Mouse (Mus musculus) splenic B cell, adult 2 months (primary cell): ENCODE data around the gene Gm11168.
"Not testable (repeated sequence)": the region's sequence is repeated elsewhere in the genome, so short reads cannot be mapped to it uniquely, and the experiment has no call there.

Experiments used
- DNase-seq: peaks from one replicate; pipeline ENCODE4 v3.0.0-alpha.2; 2011; ENCODE audit warnings: low read depth, low spot score
- H3K27me3 ChIP-seq: 2 replicates; pipeline ENCODE4 v1.6.1; 2012; ENCODE audit warnings: mild to moderate bottlenecking, low read length, moderate library complexity, mixed read lengths; ENCODE audit not compliant: control insufficient read depth, poor library complexity, insufficient read depth, severe bottlenecking
- H3K36me3 ChIP-seq: 2 replicates; pipeline ENCODE4 v1.6.1; 2012; ENCODE audit warnings: mild to moderate bottlenecking, low read length, moderate library complexity, mixed read lengths; ENCODE audit not compliant: control insufficient read depth, poor library complexity, insufficient read depth, severe bottlenecking

Gm11168 gene

DNA sequence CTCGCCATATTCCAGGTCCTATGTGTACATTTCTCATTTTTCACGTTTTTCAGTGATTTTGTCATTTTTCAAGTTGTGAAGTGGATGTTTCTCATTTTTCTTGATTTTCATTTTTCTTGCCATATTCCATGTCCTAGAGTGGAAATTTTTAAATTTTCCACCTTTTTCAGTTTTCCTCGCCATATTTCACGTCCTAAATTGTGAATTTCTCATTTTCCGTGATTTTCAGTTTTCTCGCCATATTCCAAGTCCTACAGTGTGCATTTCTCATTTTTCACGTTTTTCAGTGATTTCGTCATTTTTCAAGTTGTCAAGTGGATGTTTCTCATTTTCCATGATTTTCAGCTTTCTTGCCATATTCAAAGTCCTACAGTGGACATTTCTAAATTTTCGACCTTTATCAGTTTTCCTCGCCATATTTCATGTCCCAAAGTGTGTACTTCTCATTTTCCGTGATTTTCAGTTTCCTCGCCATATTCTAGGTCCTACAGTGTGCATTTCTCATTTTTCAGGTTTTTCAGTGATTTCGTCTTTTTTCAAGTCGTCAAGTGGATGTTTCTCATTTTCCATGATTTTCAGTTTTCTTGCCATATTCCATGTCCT, at the start of gene Gm11168:
Gm11168 (plus strand) TSS at position 553 of the 603 bp plus-strand sequence.
- H3K27me3 ChIP-seq, H3K36me3 ChIP-seq, DNase-seq: not testable (repeated sequence)

DNA sequence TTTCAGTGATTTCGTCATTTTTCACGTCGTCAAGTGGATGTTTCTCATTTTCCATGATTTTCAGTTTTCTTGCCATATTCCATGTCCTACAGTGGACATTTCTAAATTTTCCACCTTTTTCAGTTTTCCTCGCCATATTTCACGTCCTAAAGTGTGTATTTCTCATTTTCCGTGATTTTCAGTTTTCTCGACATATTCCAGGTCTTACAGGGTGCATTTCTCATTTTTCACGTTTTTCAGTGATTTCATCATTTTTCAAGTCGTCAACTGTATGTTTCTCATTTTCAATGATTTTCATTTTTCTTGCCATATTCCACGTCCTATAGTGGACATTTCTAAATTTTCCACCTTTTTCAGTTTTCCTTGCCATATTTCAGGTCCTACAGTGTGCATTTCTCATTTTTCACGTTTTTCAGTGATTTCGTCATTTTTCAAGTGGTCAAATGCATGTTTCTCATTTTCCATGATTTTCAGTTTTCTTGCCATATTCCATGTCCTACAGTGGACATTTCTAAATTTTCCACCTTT, 2.6 kb upstream of the Gm11168 start, which contains the start of gene Gm10722:
Gm10722 (plus strand) TSS at position 478 of the 528 bp plus-strand sequence.
- peak; percentile 49 for DNase-seq
- not testable (repeated sequence) for H3K36me3 ChIP-seq, H3K27me3 ChIP-seq

DNA sequence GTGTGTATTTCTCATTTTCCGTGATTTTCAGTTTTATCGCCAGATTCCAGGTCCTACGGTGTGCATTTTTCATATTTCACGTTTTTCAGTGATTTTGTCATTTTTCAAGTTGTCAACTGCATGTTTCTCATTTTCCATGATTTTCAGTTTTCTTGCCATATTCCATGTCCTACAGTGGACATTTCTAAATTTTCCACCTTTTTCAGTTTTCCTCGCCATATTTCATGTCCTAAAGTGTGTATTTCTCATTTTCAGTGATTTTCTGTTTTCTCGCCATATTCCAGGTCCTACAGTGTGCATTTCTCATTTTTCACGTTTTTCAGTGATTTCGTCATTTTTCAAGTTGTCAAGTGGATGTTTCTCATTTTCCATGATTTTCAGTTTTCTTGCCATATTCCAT, 2.1 kb upstream of the Gm11168 start:
- not testable (repeated sequence) for DNase-seq, H3K27me3 ChIP-seq, H3K36me3 ChIP-seq

DNA sequence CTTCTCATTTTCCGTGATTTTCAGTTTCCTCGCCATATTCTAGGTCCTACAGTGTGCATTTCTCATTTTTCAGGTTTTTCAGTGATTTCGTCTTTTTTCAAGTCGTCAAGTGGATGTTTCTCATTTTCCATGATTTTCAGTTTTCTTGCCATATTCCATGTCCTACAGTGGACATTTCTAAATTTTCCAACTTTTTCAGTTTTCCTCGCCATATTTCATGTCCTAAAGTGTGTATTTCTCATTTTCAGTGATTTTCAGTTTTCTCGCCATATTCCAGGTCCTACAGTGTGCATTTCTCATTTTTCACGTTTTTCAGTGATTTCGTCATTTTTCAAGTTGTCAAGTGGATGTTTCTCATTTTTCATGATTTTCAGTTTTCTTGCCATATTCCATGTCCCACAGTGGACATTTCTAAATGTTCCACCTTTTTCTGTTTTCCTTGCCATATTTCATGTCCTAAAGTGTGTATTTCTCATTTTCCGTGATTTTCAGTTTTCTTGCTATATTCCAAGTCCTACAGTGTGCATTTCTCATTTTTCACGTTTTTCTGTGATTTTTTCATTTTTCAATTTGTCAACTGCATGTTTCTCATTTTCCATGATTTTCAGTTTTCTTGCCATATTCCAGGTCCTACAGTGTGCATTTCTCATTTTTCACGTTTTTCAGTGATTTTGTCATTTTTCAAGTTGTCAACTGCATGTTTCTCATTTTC, 1.0 kb upstream of the Gm11168 start:
- DNase-seq: peak; percentile 28
- not testable (repeated sequence) for H3K27me3 ChIP-seq, H3K36me3 ChIP-seq

DNA sequence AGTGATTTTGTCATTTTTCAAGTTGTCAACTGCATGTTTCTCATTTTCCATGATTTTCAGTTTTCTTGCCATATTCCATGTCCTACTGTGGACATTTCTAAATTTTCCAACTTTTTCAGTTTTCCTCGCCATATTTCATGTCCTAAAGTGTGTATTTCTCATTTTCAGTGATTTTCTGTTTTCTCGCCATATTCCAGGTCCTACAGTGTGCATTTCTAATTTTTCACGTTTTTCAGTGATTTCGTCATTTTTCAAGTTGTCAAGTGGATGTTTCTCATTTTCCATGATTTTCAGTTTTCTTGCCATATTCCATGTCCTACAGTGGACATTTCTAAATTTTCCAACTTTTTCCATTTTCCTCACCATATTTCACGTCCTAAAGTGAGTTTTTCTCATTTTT, 3.0 kb downstream of the Gm11168 start:
- not testable (repeated sequence) for H3K27me3 ChIP-seq, DNase-seq, H3K36me3 ChIP-seq

DNA sequence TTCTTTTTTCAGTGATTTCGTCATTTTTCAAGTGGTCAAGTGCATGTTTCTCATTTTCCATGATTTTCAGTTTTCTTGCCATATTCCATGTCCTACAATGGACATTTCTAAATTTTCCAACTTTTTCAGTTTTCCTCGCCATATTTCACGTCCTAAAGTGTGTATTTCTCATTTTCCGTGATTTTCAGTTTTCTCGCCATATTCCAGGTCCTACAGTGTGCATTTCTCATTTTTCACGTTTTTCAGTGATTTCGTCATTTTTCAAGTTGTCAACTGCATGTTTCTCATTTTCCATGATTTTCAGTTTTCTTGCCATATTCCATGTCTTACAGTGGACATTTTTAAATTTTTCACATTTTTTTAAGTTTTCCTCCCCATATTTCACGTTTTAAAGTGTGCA, 3.5 kb downstream of the Gm11168 start:
- not testable (repeated sequence) for H3K36me3 ChIP-seq, DNase-seq, H3K27me3 ChIP-seq

DNA sequence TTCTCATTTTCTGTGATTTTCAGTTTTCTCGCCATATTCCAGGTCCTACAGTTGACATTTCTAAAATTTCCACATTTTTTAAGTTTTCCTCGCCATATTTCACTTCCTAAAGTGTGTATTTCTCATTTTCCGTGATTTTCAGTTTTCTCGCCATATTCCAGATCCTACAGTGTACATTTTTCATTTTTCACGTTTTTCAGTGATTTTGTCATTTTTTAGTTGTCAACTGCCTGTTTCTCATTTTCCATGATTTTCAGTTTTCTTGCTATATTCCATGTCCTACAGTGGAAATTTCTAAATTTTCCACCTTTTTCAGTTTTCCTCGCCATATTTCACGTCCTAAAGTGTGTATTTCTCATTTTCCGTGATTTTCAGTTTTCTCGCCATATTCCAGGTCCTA, 4.1 kb downstream of the Gm11168 start:
- peak; percentile 25 for DNase-seq
- not testable (repeated sequence) for H3K36me3 ChIP-seq, H3K27me3 ChIP-seq

DNA sequence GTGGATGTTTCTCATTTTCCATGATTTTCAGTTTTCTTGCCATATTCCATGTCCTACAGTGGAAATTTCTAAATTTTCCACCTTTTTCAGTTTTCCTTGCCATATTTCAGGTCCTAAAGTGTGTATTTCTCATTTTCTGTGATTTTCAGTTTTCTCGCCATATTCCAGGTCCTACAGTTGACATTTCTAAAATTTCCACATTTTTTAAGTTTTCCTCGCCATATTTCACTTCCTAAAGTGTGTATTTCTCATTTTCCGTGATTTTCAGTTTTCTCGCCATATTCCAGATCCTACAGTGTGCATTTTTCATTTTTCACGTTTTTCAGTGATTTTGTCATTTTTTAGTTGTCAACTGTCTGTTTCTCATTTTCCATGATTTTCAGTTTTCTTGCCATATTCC, 6.2 kb downstream of the Gm11168 start:
- H3K27me3 ChIP-seq, DNase-seq, H3K36me3 ChIP-seq: not testable (repeated sequence)

DNA sequence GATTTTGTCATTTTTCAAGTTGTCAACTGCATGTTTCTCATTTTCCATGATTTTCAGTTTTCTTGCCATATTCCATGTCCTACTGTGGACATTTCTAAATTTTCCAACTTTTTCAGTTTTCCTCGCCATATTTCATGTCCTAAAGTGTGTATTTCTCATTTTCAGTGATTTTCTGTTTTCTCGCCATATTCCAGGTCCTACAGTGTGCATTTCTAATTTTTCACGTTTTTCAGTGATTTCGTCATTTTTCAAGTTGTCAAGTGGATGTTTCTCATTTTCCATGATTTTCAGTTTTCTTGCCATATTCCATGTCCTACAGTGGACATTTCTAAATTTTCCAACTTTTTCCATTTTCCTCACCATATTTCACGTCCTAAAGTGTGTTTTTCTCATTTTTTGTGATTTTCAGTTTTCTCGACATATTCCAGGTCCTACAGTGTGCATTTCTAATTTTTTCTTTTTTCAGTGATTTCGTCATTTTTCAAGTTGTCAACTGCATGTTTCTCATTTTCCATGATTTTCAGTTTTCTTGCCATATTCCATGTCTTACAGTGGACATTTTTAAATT, 9.0 kb downstream of the Gm11168 start:
- not testable (repeated sequence) for H3K36me3 ChIP-seq, H3K27me3 ChIP-seq, DNase-seq

DNA sequence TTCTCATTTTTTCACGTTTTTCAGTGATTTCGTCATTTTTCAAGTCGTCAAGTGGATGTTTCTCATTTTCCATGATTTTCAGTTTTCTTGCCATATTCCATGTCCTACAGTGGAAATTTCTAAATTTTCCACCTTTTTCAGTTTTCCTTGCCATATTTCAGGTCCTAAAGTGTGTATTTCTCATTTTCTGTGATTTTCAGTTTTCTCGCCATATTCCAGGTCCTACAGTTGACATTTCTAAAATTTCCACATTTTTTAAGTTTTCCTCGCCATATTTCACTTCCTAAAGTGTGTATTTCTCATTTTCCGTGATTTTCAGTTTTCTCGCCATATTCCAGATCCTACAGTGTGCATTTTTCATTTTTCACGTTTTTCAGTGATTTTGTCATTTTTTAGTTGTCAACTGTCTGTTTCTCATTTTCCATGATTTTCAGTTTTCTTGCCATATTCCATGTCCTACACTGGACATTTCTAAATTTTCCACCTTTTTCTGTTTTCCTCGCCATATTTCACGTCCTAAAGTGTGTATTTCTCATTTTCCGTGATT, 9.7 kb downstream of the Gm11168 start, which contains the start of gene Gm10721:
Gm10721 (plus strand) TSS at position 408 of the 547 bp plus-strand sequence.
- not testable (repeated sequence) for DNase-seq, H3K27me3 ChIP-seq, H3K36me3 ChIP-seq

DNA sequence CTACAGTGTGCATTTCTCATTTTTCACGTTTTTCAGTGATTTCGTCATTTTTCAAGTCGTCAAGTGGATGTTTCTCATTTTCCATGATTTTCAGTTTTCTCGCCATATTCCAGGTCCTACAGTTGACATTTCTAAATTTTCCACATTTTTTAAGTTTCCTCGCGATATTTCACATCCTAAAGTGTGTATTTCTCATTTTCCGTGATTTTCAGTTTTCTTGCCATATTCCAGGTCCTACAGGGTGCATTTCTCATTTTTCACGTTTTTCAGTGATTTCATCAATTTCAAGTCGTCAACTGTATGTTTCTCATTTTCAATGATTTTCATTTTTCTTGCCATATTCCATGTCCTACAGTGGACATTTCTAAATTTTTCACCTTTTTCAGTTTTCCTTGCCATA, 12.2 kb downstream of the Gm11168 start, which contains the start of gene Gm10720:
Gm10720 (plus strand) TSS at position 301 of the 400 bp plus-strand sequence.
- H3K36me3 ChIP-seq, DNase-seq, H3K27me3 ChIP-seq: not testable (repeated sequence)

DNA sequence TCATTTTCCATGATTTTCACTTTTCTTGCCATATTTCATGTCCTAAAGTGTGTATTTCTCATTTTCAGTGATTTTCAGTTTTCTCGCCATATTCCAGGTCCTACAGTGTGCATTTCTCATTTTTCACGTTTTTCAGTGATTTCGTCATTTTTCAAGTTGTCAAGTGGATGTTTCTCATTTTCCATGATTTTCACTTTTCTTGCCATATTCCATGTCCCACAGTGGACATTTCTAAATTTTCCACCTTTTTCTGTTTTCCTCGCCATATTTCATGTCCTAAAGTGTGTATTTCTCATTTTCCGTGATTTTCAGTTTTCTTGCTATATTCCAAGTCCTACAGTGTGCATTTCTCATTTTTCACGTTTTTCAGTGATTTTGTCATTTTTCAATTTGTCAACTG, 12.8 kb downstream of the Gm11168 start:
- H3K36me3 ChIP-seq, DNase-seq, H3K27me3 ChIP-seq: not testable (repeated sequence)

DNA sequence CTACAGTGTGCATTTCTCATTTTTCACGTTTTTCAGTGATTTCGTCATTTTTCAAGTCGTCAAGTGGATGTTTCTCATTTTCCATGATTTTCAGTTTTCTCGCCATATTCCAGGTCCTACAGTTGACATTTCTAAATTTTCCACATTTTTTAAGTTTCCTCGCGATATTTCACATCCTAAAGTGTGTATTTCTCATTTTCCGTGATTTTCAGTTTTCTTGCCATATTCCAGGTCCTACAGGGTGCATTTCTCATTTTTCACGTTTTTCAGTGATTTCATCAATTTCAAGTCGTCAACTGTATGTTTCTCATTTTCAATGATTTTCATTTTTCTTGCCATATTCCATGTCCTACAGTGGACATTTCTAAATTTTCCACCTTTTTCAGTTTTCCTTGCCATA, 14.0 kb downstream of the Gm11168 start, which contains the start of gene Gm10719:
Gm10719 (plus strand) TSS at position 301 of the 400 bp plus-strand sequence.
- not testable (repeated sequence) for DNase-seq, H3K36me3 ChIP-seq, H3K27me3 ChIP-seq

DNA sequence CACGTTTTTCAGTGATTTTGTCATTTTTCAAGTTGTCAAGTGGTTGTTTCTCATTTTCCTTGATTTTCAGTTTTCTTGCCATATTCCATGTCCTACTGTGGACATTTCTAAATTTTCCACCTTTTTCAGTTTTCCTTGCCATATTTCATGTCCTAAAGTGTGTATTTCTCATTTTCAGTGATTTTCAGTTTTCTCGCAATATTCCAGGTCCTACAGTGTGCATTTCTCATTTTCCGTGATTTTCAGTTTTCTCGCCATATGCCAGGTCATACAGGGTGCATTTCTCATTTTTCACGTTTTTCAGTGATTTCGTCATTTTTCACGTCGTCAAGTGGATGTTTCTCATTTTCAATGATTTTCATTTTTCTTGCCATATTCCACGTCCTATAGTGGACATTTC, 15.8 kb downstream of the Gm11168 start:
- H3K27me3 ChIP-seq, DNase-seq, H3K36me3 ChIP-seq: not testable (repeated sequence)
